Mouse (Mus musculus) right cerebral cortex, postnatal 36 days (tissue): ENCODE results near the gene Rplp2.

Experiments
- DNase-seq, 2 experiments: peaks; one replicate each; pipeline ENCODE4 v3.0.0; 2022; ENCODE audit warnings: low spot score in 2 of 2, mixed read lengths in 1 of 2

The Rplp2 gene

DNA sequence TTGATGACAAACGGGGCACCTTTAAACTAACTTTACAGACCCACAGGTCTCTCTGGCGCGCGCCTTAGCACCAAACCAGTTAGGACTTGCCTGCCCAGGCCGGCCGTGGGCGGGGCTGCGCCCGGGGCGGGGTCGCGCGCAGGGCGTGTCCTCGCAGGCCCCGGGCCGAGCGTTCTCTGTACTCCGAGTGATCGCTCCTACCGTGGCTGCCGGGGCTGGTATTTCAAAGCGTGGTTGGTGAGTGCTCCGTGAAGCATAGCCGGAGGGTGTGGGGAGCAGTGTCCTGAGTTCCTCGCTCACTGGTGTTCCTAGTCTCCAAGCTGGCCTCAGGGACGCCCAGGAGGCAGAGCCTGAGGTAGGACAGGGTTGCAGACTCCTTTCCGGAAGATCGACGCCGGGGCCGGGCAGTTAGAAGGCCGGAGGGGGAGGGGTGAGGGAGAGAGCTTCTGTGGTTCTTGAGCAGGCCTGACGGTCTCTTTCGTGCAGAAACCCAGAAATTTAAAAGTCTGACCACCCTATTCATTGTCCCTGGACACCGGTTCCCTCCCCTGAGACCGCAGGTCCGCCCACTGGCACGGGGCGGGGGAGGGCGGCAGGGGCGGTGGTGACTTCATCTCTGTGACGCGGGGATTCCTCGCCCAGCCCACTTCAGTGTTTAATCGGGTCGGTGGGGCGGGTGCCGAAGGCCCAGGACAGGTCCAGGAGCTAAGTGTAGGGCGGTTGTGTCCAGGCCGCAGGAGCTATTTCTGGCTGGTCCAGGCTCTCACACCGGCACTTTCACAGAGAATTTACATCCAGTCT lies 20.3 kb downstream of the Rplp2 start, which contains the start of gene Cd151:
TSS of gene Cd151 (plus strand) at position 163 of the 801 bp plus-strand sequence.
- no peak for DNase-seq

- no peak for DNase-seq
Observed at GRCm38 (mm10) chr7:141468164-141468521, 21.0 kb downstream of the Rplp2 start.

- no peak for DNase-seq
Observed at GRCm38 (mm10) chr7:141468522-141469211, 21.5 kb downstream of the Rplp2 start.

DNA sequence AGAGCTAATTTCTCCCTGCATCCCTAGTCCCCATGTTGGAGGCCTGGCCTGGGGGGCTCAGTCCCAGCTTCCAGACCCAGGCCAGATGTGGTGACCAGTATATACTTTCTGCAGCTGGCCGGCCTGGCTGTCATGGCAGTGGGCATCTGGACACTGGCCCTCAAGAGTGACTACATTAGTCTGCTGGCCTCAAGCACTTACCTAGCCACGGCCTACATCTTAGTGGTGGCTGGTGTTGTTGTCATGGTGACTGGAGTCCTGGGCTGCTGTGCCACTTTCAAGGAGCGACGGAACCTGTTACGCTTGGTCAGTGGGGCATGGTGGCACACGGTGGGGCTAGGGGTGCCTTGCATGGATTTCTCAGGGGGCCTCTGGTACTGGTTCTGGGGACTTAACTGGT lies 22.2 kb downstream of the Rplp2 start:
- no peak for DNase-seq

DNA sequence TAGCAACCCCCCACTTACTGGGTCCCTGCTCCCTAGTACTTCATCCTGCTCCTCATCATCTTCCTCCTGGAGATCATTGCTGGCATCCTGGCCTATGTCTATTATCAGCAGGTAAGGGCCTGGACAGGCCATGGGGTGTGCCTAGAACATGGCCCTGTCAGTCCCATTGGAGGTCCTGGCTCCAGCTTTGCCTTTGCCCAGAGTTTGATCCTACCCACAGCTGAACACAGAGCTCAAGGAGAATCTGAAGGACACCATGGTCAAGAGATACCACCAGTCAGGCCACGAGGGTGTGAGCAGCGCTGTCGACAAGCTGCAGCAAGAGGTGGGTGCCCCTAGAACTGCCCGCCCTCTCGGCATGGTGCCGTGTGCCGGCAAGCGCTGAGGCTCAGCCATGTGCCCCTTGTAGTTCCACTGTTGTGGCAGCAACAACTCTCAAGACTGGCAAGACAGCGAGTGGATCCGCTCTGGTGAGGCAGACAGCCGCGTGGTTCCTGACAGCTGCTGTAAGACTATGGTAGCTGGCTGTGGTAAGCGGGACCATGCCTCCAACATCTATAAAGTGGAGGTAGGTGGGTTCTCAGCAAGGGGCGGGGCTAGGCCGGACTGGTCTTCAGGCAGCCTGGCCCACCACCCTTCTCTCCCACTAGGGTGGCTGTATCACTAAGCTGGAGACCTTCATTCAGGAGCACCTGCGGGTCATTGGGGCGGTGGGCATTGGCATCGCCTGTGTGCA lies 22.9 kb downstream of the Rplp2 start:
- no peak for DNase-seq

DNA sequence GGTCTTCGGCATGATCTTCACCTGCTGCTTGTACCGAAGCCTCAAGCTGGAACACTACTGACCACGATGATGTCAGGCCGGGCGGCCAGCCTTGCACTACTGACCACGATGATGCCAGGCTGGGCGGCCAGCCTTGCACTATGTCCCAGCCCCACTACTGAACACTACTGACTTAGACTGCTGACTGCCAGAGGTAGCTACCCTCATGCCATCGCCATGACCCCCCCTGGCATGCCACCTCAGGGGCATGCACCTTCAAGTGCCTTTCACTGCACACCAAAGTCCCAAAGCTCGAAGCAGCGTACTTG lies 23.4 kb downstream of the Rplp2 start:
- no peak for DNase-seq

DNA sequence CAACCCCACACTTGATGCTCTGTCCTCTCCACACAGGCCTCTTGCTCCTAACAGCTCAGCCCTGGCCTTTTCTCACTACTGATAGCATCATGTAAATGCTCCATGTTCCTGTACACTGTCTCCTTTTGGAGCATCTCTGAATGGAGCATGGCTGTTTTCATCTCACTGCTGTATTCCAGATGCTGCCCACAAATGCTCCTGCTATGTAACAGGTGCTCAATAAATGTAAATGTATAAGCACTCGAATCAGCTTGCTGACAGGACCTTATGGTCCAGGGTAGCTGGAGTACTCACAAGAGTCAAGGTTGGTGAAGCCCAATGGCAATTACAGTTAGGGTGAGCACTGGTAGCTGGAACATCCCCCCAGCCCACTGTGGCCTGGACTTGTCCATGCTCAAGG lies 24.1 kb downstream of the Rplp2 start:
- no peak for DNase-seq

- no peak for DNase-seq
Observed at GRCm38 (mm10) chr7:141472226-141472625, 25.1 kb downstream of the Rplp2 start.

- DNase-seq: no peak
Observed at GRCm38 (mm10) chr7:141472763-141473162, 25.6 kb downstream of the Rplp2 start.

GRCm38 (mm10) chr7:141474160-141474559 lies 27.0 kb downstream of the Rplp2 start:
- DNase-seq: no peak

- DNase-seq: peak; percentile 66 to 71
Observed at GRCm38 (mm10) chr7:141475011-141475804, 28.0 kb downstream of the Rplp2 start, which contains the start of the genes Polr2l and Tspan4. Gene Polr2l, minus strand, starts transcription at chr7:141475132. Gene Tspan4, plus strand, starts transcription at chr7:141475240.

DNA sequence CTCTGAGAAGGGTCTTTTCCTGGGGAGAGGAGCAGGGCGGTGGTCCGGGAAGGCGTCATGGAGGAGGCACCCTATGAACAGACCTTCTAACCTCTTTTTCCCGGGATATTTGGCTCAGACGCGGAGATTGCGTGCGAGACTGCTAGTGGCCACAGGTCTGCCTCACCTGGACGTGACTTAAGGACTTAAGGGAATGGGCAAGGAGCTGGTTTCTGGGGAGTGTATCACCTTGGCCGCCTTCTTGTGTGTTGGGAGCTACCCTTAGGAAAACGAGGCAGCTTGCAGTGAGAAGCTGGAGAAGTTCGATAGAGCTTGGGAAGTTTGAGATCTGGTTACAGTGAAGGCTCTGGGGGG lies 28.6 kb downstream of the Rplp2 start:
- DNase-seq: no peak

DNA sequence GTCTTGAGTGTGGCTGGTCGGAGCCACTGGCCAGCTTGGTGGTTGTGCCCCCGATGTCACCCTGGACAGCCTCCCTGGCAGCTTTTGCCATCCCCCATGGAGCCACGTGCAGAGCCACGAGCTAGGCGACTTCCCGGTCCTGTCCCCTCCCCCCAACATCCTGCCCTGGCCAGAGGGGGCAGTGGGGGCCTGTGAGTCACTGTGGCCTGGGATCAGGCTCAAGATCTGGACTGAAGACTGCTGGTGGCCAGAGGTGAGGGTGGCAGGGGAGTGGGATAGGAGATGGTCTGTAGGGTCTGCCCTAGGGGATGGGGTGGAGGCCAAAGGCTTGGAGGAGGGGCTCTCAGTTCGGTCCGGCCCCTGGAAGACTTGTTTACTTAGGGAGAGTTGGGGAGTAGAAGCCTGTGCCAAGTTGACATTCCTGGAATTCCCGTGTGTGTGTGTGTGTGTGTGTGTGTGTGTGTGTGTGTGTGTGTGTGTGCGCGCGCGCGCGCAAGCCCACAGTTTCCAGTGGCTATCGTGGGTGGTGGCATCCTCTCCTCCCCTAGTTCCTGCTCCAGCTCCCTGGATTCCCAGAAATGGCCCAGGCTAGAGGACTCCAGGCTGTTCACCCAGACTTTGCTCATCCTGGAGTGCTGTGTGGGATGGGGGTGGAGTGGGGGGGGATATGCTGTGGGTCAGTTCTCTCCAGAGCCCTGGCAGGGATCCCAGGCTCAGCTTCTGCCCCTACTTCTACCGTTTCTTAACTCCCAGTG lies 29.2 kb downstream of the Rplp2 start:
- DNase-seq: no peak

GRCm38 (mm10) chr7:141476981-141477370 lies 29.8 kb downstream of the Rplp2 start:
- no peak for DNase-seq

- no peak for DNase-seq
Observed at GRCm38 (mm10) chr7:141477578-141478269, 30.6 kb downstream of the Rplp2 start.

DNA sequence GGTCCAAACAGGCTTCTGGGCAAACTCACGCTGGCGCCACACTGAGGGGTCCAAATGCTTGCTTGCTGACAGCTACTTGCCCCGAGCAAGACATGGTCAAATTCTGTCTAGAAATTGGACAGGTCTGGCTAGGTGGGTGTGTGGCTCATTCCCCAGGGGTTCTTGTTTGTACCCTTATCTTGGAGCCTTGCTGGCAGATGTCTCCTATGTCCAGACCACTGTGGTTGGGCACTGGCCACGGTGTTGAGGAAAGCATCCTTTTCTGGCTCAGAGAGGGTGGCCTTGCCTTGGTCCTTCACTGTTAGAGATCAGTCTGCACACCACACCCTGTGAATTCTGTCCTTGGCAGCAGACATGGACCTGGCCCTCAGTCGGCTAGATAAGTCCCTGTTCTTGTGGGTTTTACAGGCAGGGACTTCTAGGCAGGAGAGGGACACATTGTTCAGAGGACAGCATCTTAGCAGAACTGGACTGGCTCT lies 31.1 kb downstream of the Rplp2 start:
- no peak for DNase-seq

DNA sequence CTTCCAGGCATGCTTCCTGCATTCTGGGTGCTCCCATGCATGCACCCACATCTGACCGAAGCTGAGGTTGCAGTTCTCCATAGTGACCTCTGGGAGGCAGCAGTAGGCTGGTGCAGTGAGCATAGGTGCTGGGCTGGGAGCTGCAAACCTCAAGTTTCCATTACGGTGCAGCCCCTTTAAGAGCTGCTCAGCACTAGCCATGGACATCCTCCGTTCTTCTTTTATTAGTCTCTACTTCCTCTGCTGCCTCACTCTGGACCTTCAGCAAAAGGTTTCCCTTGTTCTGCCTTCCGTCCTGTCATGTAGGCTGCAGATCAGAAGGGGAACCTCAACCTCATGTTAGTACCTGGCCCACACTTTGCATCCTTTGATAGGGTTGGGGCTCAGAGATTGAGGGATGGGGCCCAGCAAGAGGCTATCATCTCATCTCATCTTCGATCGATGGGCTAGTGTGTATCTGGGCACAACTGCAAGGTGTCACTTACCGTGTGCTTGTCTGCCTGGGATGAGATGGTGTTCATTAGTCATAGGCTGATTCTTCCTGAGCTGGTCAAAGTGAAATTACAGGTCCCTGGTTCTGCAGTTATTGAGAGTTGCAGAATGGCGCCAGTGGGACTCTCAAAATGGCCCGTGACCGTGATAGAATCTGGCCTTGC lies 33.8 kb downstream of the Rplp2 start:
- no peak for DNase-seq

DNA sequence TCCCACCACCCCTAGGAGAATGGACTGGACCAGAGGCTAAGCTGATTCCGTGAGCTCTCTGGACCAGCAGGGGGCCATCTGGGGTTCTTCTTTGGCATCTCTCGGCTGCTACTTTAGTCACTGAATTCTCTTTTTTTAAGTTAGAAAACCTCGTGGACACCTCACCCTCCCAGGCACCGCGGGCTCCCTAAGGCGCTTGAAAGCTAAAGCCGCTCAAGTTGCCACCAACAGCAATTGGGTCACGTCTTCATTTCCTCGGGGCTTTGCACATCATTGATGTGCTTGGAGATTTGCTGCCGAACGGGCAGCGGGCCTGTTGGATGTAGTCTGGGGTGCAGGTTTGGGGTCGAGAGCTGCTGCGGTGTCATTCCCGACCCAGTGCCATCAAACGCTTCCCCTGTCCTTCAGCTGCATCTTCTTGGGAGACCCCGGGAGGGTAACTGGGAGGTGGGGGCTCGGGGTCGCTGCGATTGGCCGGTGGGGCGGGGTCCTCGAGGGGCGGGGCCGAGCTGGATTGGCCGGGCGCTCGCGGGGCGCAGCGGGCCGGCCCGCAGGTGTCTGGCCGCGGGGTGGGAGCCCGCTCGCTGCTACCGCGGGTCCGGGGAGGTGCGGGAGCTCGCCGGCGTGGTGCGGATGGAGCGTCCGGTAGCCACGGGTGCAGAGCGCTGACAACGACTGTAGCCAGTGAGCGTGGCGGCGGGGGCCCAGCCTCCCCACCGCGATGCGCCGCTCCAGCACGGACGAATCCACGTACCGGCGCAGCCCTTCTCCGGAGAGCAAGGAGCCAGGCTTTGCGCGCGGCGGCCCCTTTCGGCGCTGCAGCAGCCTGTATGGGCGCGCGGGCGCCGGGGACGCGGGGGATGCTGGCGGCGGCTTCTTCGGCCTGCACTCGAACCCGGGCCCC lies 34.6 kb downstream of the Rplp2 start:
- DNase-seq: no peak

DNA sequence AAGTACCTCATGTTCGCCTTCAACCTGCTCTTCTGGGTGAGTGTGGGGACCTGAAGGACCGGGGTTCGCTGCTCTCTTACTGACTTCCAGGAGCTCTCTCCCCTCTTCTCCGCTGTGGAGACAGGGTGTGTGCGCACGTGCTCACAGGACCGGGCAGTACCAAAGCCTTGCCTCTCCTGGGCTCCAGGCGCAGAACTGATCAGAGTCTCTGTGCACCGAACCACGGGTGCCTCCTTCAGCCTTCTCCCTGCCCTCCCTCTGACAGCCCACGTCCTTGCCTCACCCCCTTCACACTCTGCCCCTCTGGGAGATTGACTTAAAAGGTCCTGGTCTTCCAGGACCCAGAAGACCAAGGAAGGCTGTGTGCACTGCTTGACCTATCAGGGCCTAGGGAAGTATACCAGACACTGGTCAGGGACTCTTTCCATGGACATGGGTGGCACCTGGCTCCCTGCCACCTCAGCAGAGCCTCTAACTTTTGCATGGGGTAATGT lies 35.4 kb downstream of the Rplp2 start:
- no peak for DNase-seq
